Mouse (Mus musculus): ENCODE data around the gene Gm20825. TPM values are rescaled to one million over a fixed set of nuclear protein-coding genes. Genes with fewer than 3 reads are reported as not detected.
"Not testable (repeated sequence)": the region's sequence is repeated elsewhere in the genome, so short reads cannot be mapped to it uniquely, and the experiment has no call there.

Gene Gm20825
- total RNA-seq (2022), result not detected

- not testable (repeated sequence) for DNase-seq (ENCODE audit: low spot score)
Measured at GRCm38 (mm10) chrY:8071407-8071806, at the start of gene Gm20825. Gm20825 (minus strand) TSS chrY:8071507.

Other genes starting within 250 kb of the Gm20825 start
- gene Gm29049, start 74.3 kb downstream of the Gm20825 start, total RNA-seq (2022), result not detected
- gene Gm20824, start 186.4 kb upstream of the Gm20825 start, total RNA-seq (2022), result not detected